Mouse (Mus musculus) monocyte, adult 5-6 weeks (primary cell): ENCODE measurements around the gene Dscam. TPM values are rescaled to one million over a fixed set of nuclear protein-coding genes. Genes with fewer than 3 reads are reported as not detected.
A peak's percentile ranks its signal among the peaks of the same experiment; 100 is the strongest.

ENCODE experiments used
- ATAC-seq: fragments of 153-309, 156-312 bp; replicated peaks from 2 replicates; pipeline ENCODE4 v1.8.0; 2017; ENCODE audit warnings: mild to moderate bottlenecking; ENCODE audit not compliant: low TSS enrichment, insufficient number of reproducible peaks, severe bottlenecking, poor library complexity, low FRiP score
- total RNA-seq: library from RNA; stranded (forward); fragments of 200-1000, 200-491, 200-594 nt; gene quantifications from 3 replicates; pipeline ENCODE4 v1.2.3, GENCODE M21; 2017

The Dscam gene
- total RNA-seq, 1 experiment from 2014 or later = 0.29 TPM

- no peak for ATAC-seq
Measured at GRCm38 (mm10) chr16:96567428-96567827, 603.1 kb downstream of the Dscam start.

- ATAC-seq = no peak
Measured at GRCm38 (mm10) chr16:96563350-96564257, 606.9 kb downstream of the Dscam start.

GRCm38 (mm10) chr16:96559796-96560195 lies 610.8 kb downstream of the Dscam start:
- no peak for ATAC-seq

- no peak for ATAC-seq
Measured at GRCm38 (mm10) chr16:96558341-96558740, 612.2 kb downstream of the Dscam start.

- no peak for ATAC-seq
Measured at GRCm38 (mm10) chr16:96556621-96557020, 613.9 kb downstream of the Dscam start.

- no peak for ATAC-seq
Measured at GRCm38 (mm10) chr16:96555412-96555811, 615.1 kb downstream of the Dscam start.

GRCm38 (mm10) chr16:96552680-96553079 lies 617.9 kb downstream of the Dscam start:
- no peak for ATAC-seq

GRCm38 (mm10) chr16:96541056-96541455 lies 629.5 kb downstream of the Dscam start:
- ATAC-seq = peak; percentile 90

Other genes starting within 250 kb of the Dscam start
- gene Bace2, start 186.0 kb upstream of the Dscam start, total RNA-seq = 0.21 TPM in 1 of 3 replicates, not detected in the others